Mouse (Mus musculus) hindbrain, embryonic 10.5 days (tissue): ENCODE measurements around the gene Eva1b. TPM values are rescaled to one million over a fixed set of nuclear protein-coding genes. Genes with fewer than 3 reads are reported as not detected.

Experiments
- DNase-seq: peaks from one replicate; pipeline ENCODE4 v3.0.0-alpha.2; 2017; ENCODE audit warnings: low spot score
- H3K27ac ChIP-seq: fragments of 300-500 bp; sonication (generic); 2 replicates; pipeline ENCODE4 v1.5.1; 2016; ENCODE audit warnings: mild to moderate bottlenecking, moderate library complexity
- H3K27me3 ChIP-seq: fragments of 300-500 bp; sonication (generic); 2 replicates; pipeline ENCODE4 v1.6.1; 2016; ENCODE audit warnings: mild to moderate bottlenecking; ENCODE audit not compliant: poor library complexity, insufficient read depth, severe bottlenecking
- H3K36me3 ChIP-seq: fragments of 300-500 bp; sonication (generic); 2 replicates; pipeline ENCODE4 v1.6.1; 2016; ENCODE audit warnings: mild to moderate bottlenecking, moderate library complexity
- H3K4me1 ChIP-seq: fragments of 300-500 bp; sonication (generic); replicated peaks from 2 replicates; pipeline ENCODE4 v1.6.1; 2016; ENCODE audit warnings: mild to moderate bottlenecking
- H3K4me3 ChIP-seq: fragments of 300-500 bp; sonication (generic); 2 replicates; pipeline ENCODE4 v1.5.1; 2016; ENCODE audit warnings: mild to moderate bottlenecking, moderate library complexity
- H3K9me3 ChIP-seq: fragments of 300-500 bp; sonication (generic); 2 replicates; pipeline ENCODE4 v1.6.1; 2016; ENCODE audit warnings: mild to moderate bottlenecking, moderate library complexity
- WGBS: fragments of 180-500 bp; shearing (Covaris S2); methylation state at CpG from one replicate; pipeline ENCODE4 v1.1.7; 2016; 5-methylcytosine and 5-hydroxymethylcytosine counted together
- polyA plus RNA-seq: library from polyadenylated mRNA; unstranded; fragments of >200 nt; fragmentation: Nextera tagmentation; extraction: Ambion mirVana; gene quantifications from 2 replicates; pipeline ENCODE4 v1.2.1, GENCODE M21; 2016

Eva1b gene
- 29.8 and 35.3 TPM in 2 replicates for polyA plus RNA-seq

DNA sequence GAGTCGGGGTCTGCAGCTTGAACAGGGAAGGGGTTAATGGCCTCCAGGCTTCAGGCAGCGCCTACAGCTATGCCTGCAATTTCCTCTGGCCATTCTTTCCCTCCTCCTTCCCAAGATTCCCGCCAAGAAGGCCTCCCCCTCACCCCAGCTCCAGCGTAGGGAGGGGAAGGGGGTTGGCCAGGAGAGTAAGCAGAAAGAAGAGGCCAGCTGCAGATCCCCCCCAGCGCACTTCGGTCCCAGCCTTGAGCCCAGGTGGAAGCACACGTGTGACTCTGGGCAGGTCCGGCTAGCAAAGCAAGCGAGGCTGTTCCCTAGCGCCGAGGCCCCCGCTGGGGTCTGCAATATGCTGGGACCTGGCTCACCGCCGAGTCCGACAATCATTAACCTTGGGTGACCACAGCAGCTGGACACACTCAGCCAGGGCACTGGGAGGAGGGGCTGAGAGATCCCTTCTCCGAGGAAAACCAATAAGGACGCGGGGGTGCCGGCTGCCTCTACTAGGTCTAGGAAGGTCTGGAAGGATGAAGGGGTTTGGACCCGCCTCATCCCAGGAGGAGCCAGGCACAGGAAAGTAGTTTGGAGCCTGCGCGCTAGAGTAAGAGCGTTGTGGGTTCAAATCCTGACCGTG is at the start of gene Eva1b:
TSS of gene Eva1b (plus strand) at position 212 of the 628 bp plus-strand sequence.
- H3K27me3 ChIP-seq, result peaks cover 64% of the 10 kb centered on the region

GRCm38 (mm10) chr4:126099365-126099764 is 48.2 kb upstream of the Eva1b start:
- WGBS, result 92% methylated on average over 3 of the region's 3 CpGs
- H3K9me3 ChIP-seq, result no peaks in the 10 kb centered on the region
- H3K27me3 ChIP-seq, result no peaks in the 10 kb centered on the region
- peaks cover 44% of the 10 kb centered on the region for H3K4me1 ChIP-seq
- no peak overlapping the region for H3K4me3 ChIP-seq
- no peak overlapping the region for H3K27ac ChIP-seq
- H3K36me3 ChIP-seq, result peaks cover 17% of the 10 kb centered on the region
- DNase-seq, result no peak

More for the DNA sequence above, at the start of gene Eva1b:
- H3K4me1 ChIP-seq, result peaks cover 56% of the 10 kb centered on the region
- peak within 1 kb of the TSS; percentile 61 for H3K4me3 ChIP-seq
- H3K9me3 ChIP-seq, result no peaks in the 10 kb centered on the region
- peak within 1 kb of the TSS; percentile 86 for H3K27ac ChIP-seq
- 1% methylated on average over 24 of the region's 24 CpGs for WGBS
- H3K36me3 ChIP-seq, result no peaks in the 10 kb centered on the region
- DNase-seq, result peak; percentile 82

DNA sequence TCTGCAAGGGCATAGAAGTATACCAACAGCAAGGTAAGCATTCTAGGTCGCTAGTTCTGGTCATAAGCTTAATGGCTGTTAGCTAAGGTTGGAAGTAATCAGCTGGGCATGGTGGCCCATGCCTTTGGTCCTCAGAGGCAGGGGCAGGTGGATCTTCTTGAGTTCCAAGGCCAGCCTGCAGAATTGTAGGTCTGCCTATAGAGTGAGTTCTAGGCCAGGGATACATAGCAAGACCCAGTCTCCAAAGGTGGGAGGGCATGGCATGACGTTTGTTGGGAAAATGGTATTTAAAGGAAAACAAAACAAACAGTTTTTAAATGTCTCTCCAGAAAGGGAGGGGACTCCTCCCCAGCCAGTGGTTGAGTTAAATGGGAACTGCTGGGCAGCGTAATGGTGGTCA is 46.8 kb upstream of the Eva1b start:
- peaks cover 58% of the 10 kb centered on the region for H3K4me1 ChIP-seq
- no peaks in the 10 kb centered on the region for H3K27me3 ChIP-seq
- no peak for DNase-seq
- H3K4me3 ChIP-seq, result no peak overlapping the region
- 88% methylated on average over 3 of the region's 3 CpGs for WGBS
- H3K36me3 ChIP-seq, result peaks cover 17% of the 10 kb centered on the region
- H3K27ac ChIP-seq, result no peak overlapping the region
- no peaks in the 10 kb centered on the region for H3K9me3 ChIP-seq

DNA sequence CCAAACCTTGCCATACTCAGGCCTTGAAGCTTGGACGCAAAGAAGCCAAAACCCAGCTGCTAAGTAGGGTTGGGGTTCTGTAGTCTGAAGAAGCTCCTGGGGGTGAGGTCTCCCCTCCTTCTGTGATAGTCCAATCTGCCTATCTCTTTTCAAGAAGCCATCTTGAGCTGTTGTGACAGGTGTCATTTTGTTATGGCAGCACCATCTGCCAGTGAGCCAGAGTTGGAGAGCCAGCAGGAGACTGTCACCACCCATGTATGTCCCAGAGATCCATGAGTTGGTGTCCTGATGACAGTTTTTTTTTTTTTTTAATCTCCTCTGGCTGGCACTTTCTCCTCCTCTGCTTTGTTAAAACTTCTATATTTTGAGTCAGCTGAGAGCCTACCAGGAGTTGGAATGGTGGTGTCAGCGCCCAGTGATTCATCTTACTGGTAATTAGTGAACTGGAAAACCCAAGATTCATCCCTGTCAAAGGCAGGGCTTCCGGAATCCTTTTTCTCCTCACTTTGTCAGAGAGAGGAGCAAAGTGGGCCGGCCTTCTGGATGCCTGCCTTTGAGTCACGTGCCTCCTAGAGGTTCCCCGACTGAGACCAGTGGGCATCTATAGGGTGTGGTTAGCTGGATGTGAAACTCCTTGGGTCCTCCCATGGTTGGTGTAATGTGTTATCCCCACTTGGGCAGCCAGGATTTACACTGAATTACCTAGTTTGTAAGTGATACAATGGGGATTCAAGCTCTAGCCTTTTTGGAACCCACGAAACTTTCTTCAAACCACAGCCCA is 45.3 kb upstream of the Eva1b start:
- Histone ChIP-seq H3K9me3 (no peaks in the 10 kb centered on the region), H3K4me1 (peaks cover 55% of the 10 kb centered on the region), H3K27ac (peak overlapping the region; percentile 92), H3K27me3 (no peaks in the 10 kb centered on the region), H3K4me3 (peak overlapping the region; percentile 92; the same call in 1 of the 2 replicates), H3K36me3 (peaks cover 21% of the 10 kb centered on the region)
- no peak for DNase-seq
- WGBS, result 46% methylated on average over 7 of the region's 7 CpGs

DNA sequence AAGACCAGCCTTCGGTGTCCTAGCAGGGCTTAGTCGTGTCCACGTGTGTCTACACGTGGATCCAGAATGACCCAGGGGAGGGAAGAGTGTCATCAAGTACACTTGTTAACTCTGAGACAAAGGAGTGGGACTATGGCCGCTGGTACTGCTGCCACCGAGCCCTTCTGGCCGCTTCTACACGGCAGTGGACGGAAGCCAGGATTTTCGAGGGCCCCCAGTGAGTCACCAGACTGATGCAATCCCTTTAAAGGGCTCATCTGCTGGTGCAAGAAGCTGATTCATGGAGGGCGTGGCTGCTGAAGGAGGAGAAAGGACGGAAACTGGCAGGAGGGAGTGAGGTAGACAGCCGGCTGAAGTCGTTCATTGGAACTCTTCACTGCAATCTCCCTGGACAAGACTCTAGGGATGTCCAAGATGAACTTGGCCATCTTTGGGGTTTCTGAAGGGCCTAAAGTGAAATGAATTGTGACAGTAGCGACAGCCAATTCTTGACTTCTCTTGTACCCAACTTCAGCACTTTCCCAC is 44.4 kb upstream of the Eva1b start:
- Histone ChIP-seq H3K4me3 (peak overlapping the region; percentile 92), H3K9me3 (no peaks in the 10 kb centered on the region), H3K27me3 (no peaks in the 10 kb centered on the region), H3K27ac (peak overlapping the region; percentile 92), H3K4me1 (peaks cover 51% of the 10 kb centered on the region), H3K36me3 (peaks cover 19% of the 10 kb centered on the region)
- WGBS, result 2% methylated on average over 15 of the region's 15 CpGs
- peak; percentile 55 for DNase-seq

DNA sequence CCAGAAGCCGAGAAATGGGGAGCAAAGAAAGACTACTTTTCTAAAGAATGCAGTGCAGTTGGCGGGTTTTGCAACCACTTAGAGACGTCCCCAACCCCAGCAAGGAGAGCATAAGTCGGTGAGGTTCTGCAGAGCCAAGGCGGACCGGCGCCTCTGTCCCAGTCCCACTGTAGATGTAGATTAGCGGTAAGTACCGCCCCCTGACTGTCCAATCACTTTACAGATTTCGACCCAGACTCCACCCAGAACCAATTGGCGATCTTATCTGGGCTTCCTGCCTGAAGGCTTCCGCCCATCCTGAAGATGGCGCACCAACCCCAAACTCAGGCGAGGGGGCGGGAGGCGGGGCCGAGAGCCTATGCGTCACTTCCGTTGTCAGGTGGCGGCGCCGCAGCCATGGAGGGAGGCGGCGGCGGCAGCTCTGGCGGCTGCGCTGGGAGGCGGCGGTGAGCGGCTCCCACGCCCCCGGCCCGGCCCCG is 43.9 kb upstream of the Eva1b start, which contains the start of gene Stk40:
TSS of gene Stk40 (plus strand) at position 368 of the 479 bp plus-strand sequence.
- Histone ChIP-seq H3K4me3 (peak within 1 kb of the TSS; percentile 92), H3K27me3 (no peaks in the 10 kb centered on the region), H3K4me1 (peaks cover 55% of the 10 kb centered on the region), H3K27ac (peak within 1 kb of the TSS; percentile 92), H3K36me3 (peaks cover 13% of the 10 kb centered on the region), H3K9me3 (no peaks in the 10 kb centered on the region)
- DNase-seq, result peak; percentile 98
- under 1% methylated on average over 34 of the region's 34 CpGs for WGBS

DNA sequence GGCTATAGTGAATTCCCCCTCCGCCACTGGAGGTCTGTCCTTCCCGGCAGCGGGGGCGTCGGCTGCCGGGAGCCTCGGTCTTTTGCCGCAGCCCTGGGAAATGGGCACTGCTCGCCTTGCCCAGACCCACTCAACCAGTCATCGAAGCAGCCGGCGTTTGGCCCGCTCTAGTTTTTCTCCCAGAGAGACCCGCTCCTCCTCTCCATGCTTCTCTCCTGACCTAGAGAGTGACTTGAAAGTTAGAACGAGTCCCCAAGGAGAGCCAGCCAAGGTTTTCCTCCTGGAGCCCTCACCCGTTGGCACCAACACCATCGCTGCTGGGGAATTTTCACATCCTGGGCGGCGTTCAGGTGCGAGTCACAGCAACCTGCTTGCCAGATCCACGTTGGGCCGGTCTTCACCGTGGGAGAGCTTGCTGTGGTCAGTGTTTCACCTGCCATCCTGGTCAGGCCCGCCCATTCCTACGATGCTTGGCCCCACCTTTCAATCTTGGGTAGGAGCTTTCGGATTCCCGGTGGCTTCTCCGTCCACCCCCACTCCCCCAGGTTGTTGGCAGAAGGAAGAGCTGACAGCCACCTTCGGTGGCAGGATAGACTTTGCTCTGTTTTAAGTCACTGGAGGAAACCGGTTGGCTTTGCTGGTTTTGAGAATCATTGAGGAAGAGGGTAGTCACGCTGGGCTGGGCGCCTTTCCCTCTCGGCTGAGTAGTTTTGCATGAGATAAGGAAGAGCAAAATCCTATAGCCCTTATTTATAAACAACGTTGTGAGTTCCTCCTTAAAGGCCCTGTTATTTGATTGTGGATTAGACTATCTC is 43.1 kb upstream of the Eva1b start:
- H3K27ac ChIP-seq, result peak overlapping the region; percentile 92
- no peak for DNase-seq
- 4% methylated on average over 34 of the region's 34 CpGs for WGBS
- no peaks in the 10 kb centered on the region for H3K27me3 ChIP-seq
- no peaks in the 10 kb centered on the region for H3K9me3 ChIP-seq
- H3K4me3 ChIP-seq, result peak overlapping the region; percentile 92
- peaks cover 63% of the 10 kb centered on the region for H3K4me1 ChIP-seq
- peaks cover 7% of the 10 kb centered on the region; the same call in 1 of the 2 replicates for H3K36me3 ChIP-seq

- Histone ChIP-seq H3K4me3 (peak overlapping the region; percentile 92), H3K9me3 (no peaks in the 10 kb centered on the region), H3K4me1 (peaks cover 65% of the 10 kb centered on the region), H3K36me3 (peaks cover 4% of the 10 kb centered on the region; the same call in 1 of the 2 replicates), H3K27me3 (no peaks in the 10 kb centered on the region), H3K27ac (no peak overlapping the region)
- WGBS, result 57% methylated on average over 7 of the region's 7 CpGs
- DNase-seq, result no peak
Observed at GRCm38 (mm10) chr4:126105131-126105783, 42.3 kb upstream of the Eva1b start.

DNA sequence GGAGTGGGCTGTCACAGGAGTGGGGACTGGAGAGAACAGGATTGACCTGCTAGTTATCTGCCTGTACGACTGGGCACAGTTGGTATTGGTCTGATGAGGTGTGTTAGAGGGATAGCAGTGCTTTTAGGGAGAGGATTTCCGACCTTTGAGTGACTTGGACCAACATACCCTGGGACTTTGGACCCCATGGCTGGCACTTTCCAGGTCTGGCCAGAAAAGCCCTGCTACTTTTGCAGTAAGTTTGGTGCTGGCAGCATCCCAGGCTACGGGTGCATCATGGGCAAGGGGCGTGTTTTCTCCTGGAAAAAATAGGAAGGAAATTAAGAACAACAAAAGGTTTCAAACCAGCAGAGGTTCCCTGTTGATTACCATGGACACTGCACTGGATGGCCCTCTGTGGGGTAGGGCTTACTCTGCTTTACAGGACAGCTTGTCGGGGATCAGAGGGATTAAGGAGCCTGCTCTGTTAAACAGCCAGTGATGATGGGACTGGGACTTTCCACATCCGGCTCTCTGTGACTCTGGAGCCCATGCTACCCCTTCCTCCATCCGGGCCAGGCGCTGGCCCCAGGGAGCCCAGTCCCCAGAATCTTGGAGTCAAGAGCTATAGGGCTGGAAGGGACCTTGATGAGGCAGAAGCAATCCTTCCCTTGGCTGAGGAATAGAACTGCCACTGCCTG is 39.3 kb upstream of the Eva1b start:
- H3K27ac ChIP-seq, result 0 out of 2 replicates have a peak overlapping the region, but pooled peaks have one; percentile 3
- no peaks in the 10 kb centered on the region for H3K9me3 ChIP-seq
- no peak for DNase-seq
- WGBS, result 60% methylated on average over 8 of the region's 8 CpGs
- no peaks in the 10 kb centered on the region for H3K27me3 ChIP-seq
- H3K4me1 ChIP-seq, result peaks cover 70% of the 10 kb centered on the region
- H3K4me3 ChIP-seq, result no peak overlapping the region
- H3K36me3 ChIP-seq, result peaks cover 4% of the 10 kb centered on the region; the same call in 1 of the 2 replicates

DNA sequence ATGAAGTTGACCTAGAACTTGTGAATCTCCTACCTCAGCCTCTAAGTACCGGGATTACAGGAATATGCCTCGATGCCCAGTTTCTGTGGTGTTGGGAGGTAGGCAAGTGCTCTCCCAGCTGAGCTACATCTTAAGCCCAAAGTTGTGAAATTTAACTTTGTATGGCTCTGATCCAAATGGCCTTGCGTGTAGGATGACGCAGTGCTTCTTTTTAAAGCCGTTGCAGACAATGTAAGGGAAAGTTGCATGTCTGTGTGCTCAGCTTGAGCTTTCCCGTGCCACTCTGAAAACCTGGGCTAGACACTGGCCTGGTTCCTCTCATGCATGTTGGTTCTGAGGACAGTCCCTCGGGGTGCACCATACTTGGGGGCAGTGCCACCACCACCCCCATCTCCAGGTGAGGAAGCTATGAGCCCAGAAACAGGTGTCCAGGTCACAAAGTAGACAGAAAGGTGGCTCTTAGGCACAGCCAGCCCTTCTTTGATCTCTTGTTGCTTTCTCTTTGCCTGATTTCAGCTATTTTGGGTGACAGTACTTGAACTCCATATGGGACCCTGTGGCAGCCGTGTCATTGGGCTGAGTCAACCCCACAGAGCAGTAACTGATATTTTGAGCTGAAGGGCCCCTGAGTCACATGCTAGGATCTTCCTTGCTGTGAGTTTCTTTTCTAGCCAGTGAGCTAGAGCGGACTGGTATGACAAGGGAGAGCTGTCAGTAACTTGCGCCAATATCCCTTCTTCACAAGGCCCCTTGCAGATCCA is 37.8 kb upstream of the Eva1b start:
- Histone ChIP-seq H3K9me3 (no peaks in the 10 kb centered on the region), H3K4me1 (peaks cover 67% of the 10 kb centered on the region), H3K27ac (no peak overlapping the region), H3K27me3 (no peaks in the 10 kb centered on the region), H3K4me3 (no peak overlapping the region), H3K36me3 (peaks cover 4% of the 10 kb centered on the region; the same call in 1 of the 2 replicates)
- 80% methylated on average over 10 of the region's 10 CpGs for WGBS
- no peak for DNase-seq
